Mouse (Mus musculus) gastrocnemius, postnatal 25 days (tissue): ENCODE measurements at regions not wholly inside any gene's neighbourhood (a gene's known extent, or its start where the extent isn't known, plus 50 kb on each side); places are given as distances from the start of the nearest gene placed in this dataset.

ENCODE experiments used
- DNase-seq: peaks from one replicate; pipeline ENCODE4 v3.0.0; 2022

GRCm38 (mm10) chr2:118034026-118034425 lies 77.7 kb upstream of the Thbs1 start:
- no peak for DNase-seq

GRCm38 (mm10) chr2:118035333-118035732 lies 76.3 kb upstream of the Thbs1 start:
- DNase-seq: no peak

GRCm38 (mm10) chr2:118038859-118039818 lies 72.5 kb upstream of the Thbs1 start:
- DNase-seq: peak; percentile 71

GRCm38 (mm10) chr2:118039819-118040206 lies 71.9 kb upstream of the Thbs1 start:
- DNase-seq: peak; percentile 23

- no peak for DNase-seq
Observed at GRCm38 (mm10) chr2:118042380-118043055, 69.2 kb upstream of the Thbs1 start.

- DNase-seq: no peak
Observed at GRCm38 (mm10) chr2:118044666-118045065, 67.0 kb upstream of the Thbs1 start.

GRCm38 (mm10) chr2:118050326-118050725 lies 61.4 kb upstream of the Thbs1 start:
- no peak for DNase-seq

- DNase-seq: no peak
Observed at GRCm38 (mm10) chr2:118051610-118052009, 60.1 kb upstream of the Thbs1 start.

GRCm38 (mm10) chr2:118053512-118053911 lies 58.2 kb upstream of the Thbs1 start:
- no peak for DNase-seq

GRCm38 (mm10) chr2:118058654-118059395 lies 52.9 kb upstream of the Thbs1 start:
- DNase-seq: no peak

GRCm38 (mm10) chr2:118061291-118061690 lies 50.4 kb upstream of the Thbs1 start:
- no peak for DNase-seq
